Mouse (Mus musculus): ENCODE measurements at regions not wholly inside any gene's neighbourhood (a gene's known extent, or its start where the extent isn't known, plus 50 kb on each side); places are given as distances from the start of the nearest gene placed in this dataset.

- DNase-seq = no peak
Observed at GRCm38 (mm10) chr6:54754810-54755209, 61.9 kb upstream of the Znrf2 start.

- DNase-seq = no peak
Observed at GRCm38 (mm10) chr6:54757511-54757911, 59.2 kb upstream of the Znrf2 start.

GRCm38 (mm10) chr6:54758112-54758511, 58.6 kb upstream of the Znrf2 start:
- peak; percentile 40 for DNase-seq

GRCm38 (mm10) chr6:54759263-54759662, 57.5 kb upstream of the Znrf2 start:
- no peak for DNase-seq

GRCm38 (mm10) chr6:54759942-54760498, 56.7 kb upstream of the Znrf2 start:
- no peak for DNase-seq

GRCm38 (mm10) chr6:54760541-54760940, 56.2 kb upstream of the Znrf2 start:
- DNase-seq = no peak

GRCm38 (mm10) chr6:54762021-54762420, 54.7 kb upstream of the Znrf2 start:
- DNase-seq = no peak

- DNase-seq = no peak
Observed at GRCm38 (mm10) chr6:54762499-54762898, 54.2 kb upstream of the Znrf2 start.

GRCm38 (mm10) chr6:54763669-54764068, 53.0 kb upstream of the Znrf2 start:
- no peak for DNase-seq

GRCm38 (mm10) chr6:54765715-54766114, 51.0 kb upstream of the Znrf2 start:
- DNase-seq = no peak

GRCm38 (mm10) chr6:54766485-54767112, 50.1 kb upstream of the Znrf2 start:
- no peak for DNase-seq

Measured in cerebellum, adult 9-10 months (tissue).